Mouse (Mus musculus) ES-E14 (cell line): ENCODE data around the gene Bpifc. TPM values are rescaled to one million over a fixed set of nuclear protein-coding genes. Genes with fewer than 3 reads are reported as not detected.

Experiments used
- DNase-seq: peaks from one replicate; pipeline ENCODE4 v3.0.0-alpha.2; 2013; ENCODE audit warnings: low read depth, low spot score
- H3K27ac ChIP-seq: 2 replicates; pipeline ENCODE4 v1.5.1; 2012; ENCODE audit warnings: low read depth, mild to moderate bottlenecking, low read length, moderate library complexity, mixed read lengths; ENCODE audit not compliant: poor library complexity, insufficient read depth, severe bottlenecking
- H3K36me3 ChIP-seq: 2 replicates; pipeline ENCODE4 v1.6.1; 2012; ENCODE audit warnings: mild to moderate bottlenecking, low read length, moderate library complexity, mixed read lengths; ENCODE audit not compliant: control insufficient read depth, poor library complexity, insufficient read depth, severe bottlenecking
- H3K4me1 ChIP-seq, 2 experiments: fragments of 150-350 bp in 1 of 2; sonication (generic) in 1 of 2; 2 replicates each; pipeline ENCODE4 v1.6.1; 2012; ENCODE audit warnings: low read length in 2 of 2, mild to moderate bottlenecking in 1 of 2, mixed read lengths in 1 of 2; ENCODE audit not compliant: control insufficient read depth in 2 of 2, insufficient read depth in 2 of 2, poor library complexity in 1 of 2
- H3K4me3 ChIP-seq, 2 experiments: fragments of 150-350 bp in 1 of 2; sonication (generic) in 1 of 2; 2 replicates each; pipeline ENCODE4 v1.5.1; 2012; ENCODE audit warnings: low read length in 2 of 2, low read depth in 1 of 2, mild to moderate bottlenecking in 1 of 2, mixed read lengths in 1 of 2; ENCODE audit not compliant: insufficient read depth in 1 of 2, poor library complexity in 1 of 2, severe bottlenecking in 1 of 2
- H3K9ac ChIP-seq: 2 replicates; pipeline ENCODE4 v1.6.1; 2012; ENCODE audit warnings: low read depth, mild to moderate bottlenecking, low read length, mixed read lengths; ENCODE audit not compliant: poor library complexity, insufficient read depth, severe bottlenecking
- H3K9me3 ChIP-seq: fragments of 150-350 bp; sonication (generic); 2 replicates; pipeline ENCODE4 v1.6.1; 2012; ENCODE audit warnings: low read depth, mild to moderate bottlenecking, low read length; ENCODE audit not compliant: control insufficient read depth, insufficient read depth
- CHD2 ChIP-seq: IDR thresholded peaks from 2 replicates; pipeline ENCODE4 v1.6.1; 2014; ENCODE audit warnings: mild to moderate bottlenecking, low read depth, low read length, inconsistent platforms
- HCFC1 ChIP-seq: IDR thresholded peaks from 2 replicates; pipeline ENCODE4 v1.6.1; 2012; ENCODE audit warnings: low read length, inconsistent platforms, borderline replicate concordance; ENCODE audit not compliant: insufficient read depth
- MAFK ChIP-seq: IDR thresholded peaks from 2 replicates; pipeline ENCODE4 v1.6.1; 2014; ENCODE audit warnings: mild to moderate bottlenecking, low read depth, low read length, inconsistent platforms; ENCODE audit not compliant: insufficient read depth
- ZC3H11A ChIP-seq: IDR thresholded peaks from 2 replicates; pipeline ENCODE4 v1.6.1; 2012; ENCODE audit warnings: low read depth, mild to moderate bottlenecking, inconsistent platforms, low read length, borderline replicate concordance
- ZNF384 ChIP-seq: IDR thresholded peaks from 2 replicates; pipeline ENCODE4 v1.6.1; 2012; ENCODE audit warnings: low read depth, low read length, inconsistent platforms
- in situ Hi-C, 2 experiments: fragments of 600-800 bp; cut with MboI; formaldehyde crosslinking; loops; one replicate each; pipeline ENCODE4 v1.15.1; 2025; ENCODE audit warnings: low sequenced_read_pairs in 2 of 2, inconsistent platforms in 1 of 2; ENCODE audit not compliant: unreplicated experiment in 2 of 2
- total RNA-seq: library from RNA; depleted of rRNA; stranded (reverse); fragments of 300-350 nt; gene quantifications from 2 replicates; pipeline ENCODE4 v1.2.3, GENCODE M21; 2012

The Bpifc gene
- total RNA-seq, 1 experiment: not detected

- no peak overlapping the region for H3K27ac ChIP-seq
- no peaks in the 10 kb centered on the region for H3K36me3 ChIP-seq
- H3K9ac ChIP-seq: no peak overlapping the region
- TF ChIP-seq ZC3H11A (no peak), CHD2 (no peak), ZNF384 (no peak), HCFC1 (no peak), MAFK (no peak)
- no peaks in the 10 kb centered on the region for H3K9me3 ChIP-seq
- no peak for DNase-seq
- in situ Hi-C loops: no loop called here
- H3K4me3 ChIP-seq: no peak overlapping the region
- H3K4me1 ChIP-seq: no peaks in the 10 kb centered on the region
Observed at GRCm38 (mm10) chr10:85971826-85972225, 39.9 kb downstream of the Bpifc start.

- no peak for DNase-seq
- in situ Hi-C loops: loop anchor here in 1 of 2 experiments (5.0 kb wide), 1 partner anchor 492 kb away; no protein-coding TSS in a partner anchor
Observed at GRCm38 (mm10) chr10:85969894-85970620, 41.6 kb downstream of the Bpifc start.

GRCm38 (mm10) chr10:85968731-85969130 is 43.0 kb downstream of the Bpifc start:
- Histone ChIP-seq H3K36me3 (no peaks in the 10 kb centered on the region), H3K27ac (no peak overlapping the region), H3K9me3 (no peaks in the 10 kb centered on the region), H3K4me3 (no peak overlapping the region), H3K9ac (no peak overlapping the region), H3K4me1 (no peaks in the 10 kb centered on the region)
- DNase-seq: no peak
- in situ Hi-C loops: loop anchor here in 1 of 2 experiments (5.0 kb wide), 1 partner anchor 494 kb away; no protein-coding TSS in a partner anchor
- no peak for TF ChIP-seq ZNF384
- TF ChIP-seq CHD2: no peak
- no peak for TF ChIP-seq ZC3H11A
- no peak for TF ChIP-seq MAFK
- TF ChIP-seq HCFC1: no peak

More at GRCm38 (mm10) chr10:85969894-85970620, 41.6 kb downstream of the Bpifc start:
- H3K4me3 ChIP-seq: no peak overlapping the region
- no peaks in the 10 kb centered on the region for H3K4me1 ChIP-seq
- H3K27ac ChIP-seq: no peak overlapping the region
- H3K36me3 ChIP-seq: no peaks in the 10 kb centered on the region
- no peak overlapping the region for H3K9ac ChIP-seq
- no peaks in the 10 kb centered on the region for H3K9me3 ChIP-seq
- TF ChIP-seq CHD2: no peak
- TF ChIP-seq MAFK: no peak
- TF ChIP-seq ZNF384: no peak
- TF ChIP-seq HCFC1: no peak
- no peak for TF ChIP-seq ZC3H11A

GRCm38 (mm10) chr10:85968157-85968634 is 43.5 kb downstream of the Bpifc start:
- Histone ChIP-seq H3K9me3 (no peaks in the 10 kb centered on the region), H3K27ac (no peak overlapping the region), H3K9ac (no peak overlapping the region), H3K36me3 (no peaks in the 10 kb centered on the region), H3K4me1 (no peaks in the 10 kb centered on the region), H3K4me3 (no peak overlapping the region)
- peak; percentile 76 for DNase-seq
- in situ Hi-C loops: loop anchor here in 1 of 2 experiments (5.0 kb wide), 1 partner anchor 494 kb away; no protein-coding TSS in a partner anchor
- peak; percentile 79 for TF ChIP-seq ZC3H11A
- no peak for TF ChIP-seq CHD2
